Mouse (Mus musculus): ENCODE measurements at regions not wholly inside any gene's neighbourhood (a gene's known extent, or its start where the extent isn't known, plus 50 kb on each side); places are given as distances from the start of the nearest gene placed in this dataset.

DNA sequence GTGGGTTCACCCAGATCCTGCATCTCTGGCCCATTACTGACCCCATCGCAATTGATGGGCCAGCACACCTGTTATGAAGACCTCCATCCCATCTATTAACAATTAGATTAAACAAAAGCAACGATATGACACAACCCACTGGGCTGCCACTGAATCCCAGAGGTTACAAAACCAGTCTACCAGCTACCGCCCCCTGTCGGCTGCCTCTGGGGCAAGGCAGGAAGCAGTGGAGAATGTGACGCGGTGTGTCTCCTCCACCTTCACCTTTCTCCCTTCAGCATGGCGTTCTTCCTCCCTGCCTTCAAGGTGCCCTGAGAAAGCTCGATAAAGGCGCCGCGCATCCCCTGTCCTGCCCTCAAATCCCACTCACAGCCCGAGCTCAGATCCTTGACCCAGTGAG is 59.3 kb upstream of the Pmfbp1 start:
- no peaks in the 10 kb centered on the region for H3K36me3 ChIP-seq (ENCODE audit: control insufficient read depth, insufficient read depth, low read length, poor library complexity, severe bottlenecking)
- no peaks in the 10 kb centered on the region; the same call in 1 of the 2 replicates for H3K27me3 ChIP-seq (ENCODE audit: control insufficient read depth, insufficient read depth, low read length, poor library complexity, severe bottlenecking)
- no peak for DNase-seq (ENCODE audit: low read depth, low spot score)

DNA sequence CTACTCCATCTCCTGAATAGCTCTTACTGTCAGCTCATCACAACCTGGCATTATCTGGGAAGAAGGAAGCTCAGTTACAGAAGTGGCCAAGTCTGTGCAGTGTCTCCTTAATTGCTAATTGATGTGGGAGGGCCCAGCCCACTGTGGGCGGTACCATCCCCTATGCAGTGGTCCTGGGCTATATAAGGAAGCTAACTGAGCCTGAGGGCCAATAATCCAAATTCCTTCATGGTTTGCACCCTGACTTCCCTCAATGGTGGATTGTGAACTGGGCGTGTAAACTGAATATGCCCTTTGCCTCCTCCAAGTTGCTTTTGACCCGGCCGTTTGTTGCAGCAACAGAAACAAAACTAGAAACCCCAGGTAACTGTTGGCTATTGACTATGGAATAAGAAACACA is 57.8 kb upstream of the Pmfbp1 start:
- H3K36me3 ChIP-seq (ENCODE audit: control insufficient read depth, insufficient read depth, low read length, poor library complexity, severe bottlenecking), result no peaks in the 10 kb centered on the region
- no peak for DNase-seq (ENCODE audit: low read depth, low spot score)
- H3K27me3 ChIP-seq (ENCODE audit: control insufficient read depth, insufficient read depth, low read length, poor library complexity, severe bottlenecking), result no peaks in the 10 kb centered on the region; the same call in 1 of the 2 replicates

GRCm38 (mm10) chr8:109436830-109437567 is 56.8 kb upstream of the Pmfbp1 start:
- no peak for DNase-seq (ENCODE audit: low read depth, low spot score)

GRCm38 (mm10) chr8:109438531-109438930 is 55.3 kb upstream of the Pmfbp1 start:
- Histone ChIP-seq H3K36me3 (ENCODE audit: control insufficient read depth, insufficient read depth, low read length, poor library complexity, severe bottlenecking) (no peaks in the 10 kb centered on the region), H3K27me3 (ENCODE audit: control insufficient read depth, insufficient read depth, low read length, poor library complexity, severe bottlenecking) (no peaks in the 10 kb centered on the region; the same call in 1 of the 2 replicates)
- DNase-seq (ENCODE audit: low read depth, low spot score), result no peak

More at GRCm38 (mm10) chr8:109436830-109437567, 56.8 kb upstream of the Pmfbp1 start:
- no peaks in the 10 kb centered on the region; the same call in 1 of the 2 replicates for H3K27me3 ChIP-seq (ENCODE audit: control insufficient read depth, insufficient read depth, low read length, poor library complexity, severe bottlenecking)
- H3K36me3 ChIP-seq (ENCODE audit: control insufficient read depth, insufficient read depth, low read length, poor library complexity, severe bottlenecking), result no peaks in the 10 kb centered on the region
